1 mouse cellular context compared by ENCODE assay signal in the genomic region with DNA sequence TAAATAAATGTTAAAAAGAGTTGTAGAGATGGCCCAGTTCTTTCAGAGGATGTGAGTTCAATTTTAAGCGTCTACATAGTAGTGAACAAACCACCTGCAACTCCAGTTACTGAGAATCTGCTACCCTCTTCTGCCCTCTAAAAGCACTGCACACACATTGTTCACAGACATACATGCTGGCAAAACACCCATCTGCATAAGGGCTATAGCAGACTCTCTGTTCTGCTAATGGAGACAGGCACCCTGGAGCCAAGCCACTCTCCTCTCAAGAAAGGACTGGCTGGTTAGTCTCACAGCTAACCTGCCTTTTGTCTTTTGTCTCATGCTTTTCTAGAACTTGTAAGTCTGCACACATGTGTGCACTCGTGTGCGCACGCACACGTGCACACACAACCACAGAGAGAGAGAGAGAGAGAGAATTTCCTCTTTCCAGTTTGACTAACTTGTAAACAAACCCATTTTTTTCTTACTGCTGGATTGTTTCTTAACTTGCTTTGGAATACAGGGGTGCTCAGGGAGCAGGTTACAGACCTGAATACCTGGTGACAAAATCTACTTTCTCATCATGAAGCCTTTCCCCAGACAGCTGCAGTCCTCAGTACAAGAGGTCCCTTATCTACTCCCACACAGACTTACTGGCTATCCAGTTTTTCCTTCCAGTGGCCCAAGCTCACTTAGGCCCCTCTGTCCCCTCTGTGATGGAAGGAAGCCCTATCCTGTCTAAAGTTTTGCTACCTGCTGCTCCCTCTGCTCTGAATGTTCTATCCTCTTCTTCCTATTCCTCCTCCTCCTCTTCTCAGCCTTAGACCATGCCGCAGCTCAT.
TF ChIP-seq lines count a peak whose summit lies in the region.

No protein-coding gene starts in this region.

TF ChIP-seq in MEL, 35 proteins besides CTCF, POLR2A, EP300 and RAD21 (continued from another document):
- no peak for TF ChIP-seq USF2 (IDR thresholded peaks at IDR 0.05; ENCODE audit: borderline replicate concordance in 1 of 2, insufficient read depth in 1 of 2, low read depth in 1 of 2, low read length in 2 of 2)
- peak; percentile 63; the same call in 1 of the 2 replicates for TF ChIP-seq JUND (IDR thresholded peaks at IDR 0.05; ENCODE audit: low read depth, low read length)
- no peak for TF ChIP-seq POLR2AphosphoS2 (IDR thresholded peaks at IDR 0.05; ENCODE audit: low read length)
